In genomic region chr13:36901016-36901415, GRCm38 (mm10) we compare ENCODE assay signal across 24 mouse cellular contexts.
"Had no signal": no experiment of that assay in that cellular context is flagged by ENCODE, and none has a peak within 500 bp of the region (broad histone marks: within the 10 kb centered on the region; RNA-seq: fewer than 3 reads in every experiment).

No protein-coding gene starts in this region.

- ATAC-seq: forebrain, embryonic 16.5 days; inflammation-experienced regulatory T-cells, adult 6 months; intestine, embryonic 15.5 days; intestine, postnatal 0 days had no signal

- H3K4me3 ChIP-seq: gastrocnemius, adult 2 months; heart, adult 2 months; hindbrain, embryonic 10.5 days; hindbrain, embryonic 12.5 days; hindbrain, embryonic 15.5 days; intestine, embryonic 15.5 days; layer of hippocampus, adult 2 months; left cerebral cortex, adult 2 months; limb, embryonic 10.5 days; limb, embryonic 12.5 days had no signal

- H3K9ac ChIP-seq: hindbrain, embryonic 12.5 days; hindbrain, embryonic 15.5 days; intestine, embryonic 15.5 days; limb, embryonic 12.5 days had no signal

- H3K27me3 ChIP-seq: hindbrain, embryonic 12.5 days; hindbrain, embryonic 15.5 days; intestine, embryonic 15.5 days; limb, embryonic 12.5 days had no signal

- H3K27ac ChIP-seq: gastrocnemius, adult 2 months; heart, adult 2 months; hindbrain, embryonic 10.5 days; hindbrain, embryonic 12.5 days; hindbrain, embryonic 15.5 days; intestine, embryonic 15.5 days; layer of hippocampus, adult 2 months; left cerebral cortex, adult 2 months; limb, embryonic 10.5 days; limb, embryonic 12.5 days had no signal

- DNase-seq: gastrocnemius, adult 2 months; gastrocnemius, postnatal 10 days; gastrocnemius, postnatal 25 days; heart, adult 2 months; heart, postnatal 10 days; heart, postnatal 4 days; kidney, adult 18-20 months; kidney, adult 8-10 months; kidney, postnatal 10 days; kidney, postnatal 25 days; kidney, postnatal 4 days; liver had no signal

- H3K9me3 ChIP-seq: hindbrain, embryonic 10.5 days; hindbrain, embryonic 12.5 days; hindbrain, embryonic 15.5 days; intestine, embryonic 15.5 days; limb, embryonic 10.5 days; limb, embryonic 12.5 days had no signal

- H3K4me2 ChIP-seq: heart, embryonic 11.5 days; hindbrain, embryonic 12.5 days; hindbrain, embryonic 15.5 days; intestine, embryonic 15.5 days; limb, embryonic 12.5 days had no signal

- H3K36me3 ChIP-seq: hindbrain, embryonic 10.5 days; hindbrain, embryonic 12.5 days; hindbrain, embryonic 15.5 days; intestine, embryonic 15.5 days; limb, embryonic 10.5 days; limb, embryonic 12.5 days had no signal

- H3K4me1 ChIP-seq: hindbrain, embryonic 10.5 days; hindbrain, embryonic 12.5 days; intestine, embryonic 15.5 days; limb, embryonic 10.5 days; limb, embryonic 12.5 days had no signal
